Mouse (Mus musculus) hindbrain, embryonic 16.5 days (tissue): Measurements from ENCODE around the gene C4bp. TPM values are rescaled to one million over a fixed set of nuclear protein-coding genes. Genes with fewer than 3 reads are reported as not detected.

Source experiments
- polyA plus RNA-seq: library from polyadenylated mRNA; unstranded; fragments of >200 nt; fragmentation: Nextera tagmentation; extraction: Ambion mirVana; gene quantifications from 2 replicates; pipeline ENCODE4 v1.2.1, GENCODE M21; 2015

The C4bp gene
- polyA plus RNA-seq, 1 experiment from 2014 or later = 0.05 TPM

Other genes starting within 250 kb of the C4bp start
- gene Cd55b, start 238.6 kb downstream of the C4bp start, polyA plus RNA-seq = not detected in 2 replicates
- 14.3 and 15.9 TPM in 2 replicates for gene Cd55, start 198.9 kb downstream of the C4bp start, polyA plus RNA-seq
- gene Zp3r, start 32.0 kb downstream of the C4bp start, polyA plus RNA-seq = not detected in 2 replicates
- 0.20 TPM in 1 of 2 replicates, not detected in the other for gene Gm29427, start 54.2 kb upstream of the C4bp start, polyA plus RNA-seq
- 12.4 and 15.2 TPM in 2 replicates for gene Yod1, start 55.7 kb upstream of the C4bp start, polyA plus RNA-seq
- gene Pfkfb2, start 67.6 kb upstream of the C4bp start, polyA plus RNA-seq = 17.6 and 21.0 TPM in 2 replicates
- gene AA986860, start 70.3 kb upstream of the C4bp start, polyA plus RNA-seq = 0.41 and 1.0 TPM in 2 replicates
- gene Fcamr, start 139.3 kb upstream of the C4bp start, polyA plus RNA-seq = not detected in 2 replicates
- gene Pigr, start 165.1 kb upstream of the C4bp start, polyA plus RNA-seq = not detected in 2 replicates
- gene Fcmr, start 204.0 kb upstream of the C4bp start, polyA plus RNA-seq = 0.95 and 2.4 TPM in 2 replicates
- gene Il24, start 225.8 kb upstream of the C4bp start, polyA plus RNA-seq = not detected in 2 replicates
- not detected in 2 replicates for gene Il20, start 249.8 kb upstream of the C4bp start, polyA plus RNA-seq